Mouse (Mus musculus) small intestine, adult 2 months (tissue): ENCODE measurements around the gene C1qtnf1.

Source experiments
- CTCF ChIP-seq: fragments of 200-500 bp; IDR thresholded peaks from 2 replicates; pipeline ENCODE4 v1.5.1; 2012; ENCODE audit warnings: low read depth, mild to moderate bottlenecking, control low read depth, inconsistent platforms, low read length, moderate library complexity, mixed read lengths; ENCODE audit not compliant: insufficient replicate concordance, insufficient read length; ENCODE audit errors: extremely low read depth
- POLR2A ChIP-seq: fragments of 200-500 bp; IDR thresholded peaks from 2 replicates; pipeline ENCODE4 v1.6.1; 2012; ENCODE audit warnings: low read depth, mild to moderate bottlenecking, control low read depth, inconsistent platforms, low read length, moderate library complexity

DNA sequence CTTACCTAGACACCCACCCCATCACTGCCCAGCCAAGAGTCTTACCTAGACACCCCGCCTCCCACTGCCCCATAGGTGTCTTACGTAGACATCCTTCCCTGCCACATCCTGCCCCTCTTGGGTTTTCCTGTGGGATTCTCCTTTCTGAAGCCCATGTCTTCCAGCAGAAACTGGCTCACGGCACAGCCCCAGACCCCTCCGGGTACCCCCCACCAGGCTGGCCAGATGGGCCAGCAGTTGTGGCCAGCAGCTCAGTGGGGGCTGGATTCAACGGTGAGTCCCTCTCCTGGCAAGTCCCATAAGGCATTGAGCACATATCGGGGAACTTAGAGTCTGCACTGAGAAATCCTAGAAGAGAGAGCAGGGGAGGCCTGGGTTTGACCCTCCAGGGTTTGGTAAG, 58.3 kb downstream of the C1qtnf1 start:
- TF ChIP-seq CTCF (no peak), POLR2A (no peak)
